Mouse (Mus musculus): Measurements from ENCODE around the gene D430042O09Rik. TPM values are rescaled to one million over a fixed set of nuclear protein-coding genes. Genes with fewer than 3 reads are reported as not detected.

Gene D430042O09Rik
- total and polyA plus RNA-seq, 3 experiments: 1.8 to 4.8 (median 3.4) TPM

DNA sequence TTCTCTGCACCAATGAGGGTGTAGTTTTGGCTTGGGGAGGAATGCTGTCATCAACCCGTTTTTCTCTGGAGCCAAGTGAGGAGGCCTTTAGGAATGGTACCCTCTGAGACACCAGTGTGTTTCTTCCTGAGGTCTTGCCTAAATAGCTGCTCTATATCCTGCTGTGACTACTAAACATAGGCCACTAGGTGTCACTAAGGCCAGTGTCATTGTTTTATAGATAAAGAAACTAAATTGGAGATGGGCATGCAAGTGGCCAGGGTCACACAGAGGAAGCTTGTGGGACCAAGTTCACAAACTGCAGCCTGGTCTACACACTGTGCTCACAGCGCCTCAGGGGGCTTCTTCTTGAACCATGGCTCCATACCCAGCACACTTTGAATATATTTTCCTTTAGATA is 112.5 kb downstream of the D430042O09Rik start:
- Histone ChIP-seq H3K36me3 (replicated peaks in 1 of 2; ENCODE audit: control insufficient read depth in 1 of 2, insufficient read depth in 1 of 2, low read length in 1 of 2) (peaks cover 0 to 8% of the 10 kb centered on the region in 2 experiments), H3K4me2 (ENCODE audit: insufficient read depth, low read depth, poor library complexity, severe bottlenecking) (no peak overlapping the region), H3K9ac (ENCODE audit: insufficient read depth, low read depth) (no peak overlapping the region), H3K4me1 (ENCODE audit: control insufficient read depth in 1 of 2, insufficient read depth in 2 of 2) (no peaks in the 10 kb centered on the region), H3K27ac (ENCODE audit: insufficient read depth, low read depth) (no peak overlapping the region), H3K9me3 (replicated peaks; ENCODE audit: low read length) (no peaks in the 10 kb centered on the region), H3K79me2 (replicated peaks; ENCODE audit: control insufficient read depth, extremely low read depth, insufficient read depth, poor library complexity, severe bottlenecking) (no peaks in the 10 kb centered on the region), H3K27me3 (replicated peaks) (no peaks in the 10 kb centered on the region), H3K4me3 (replicated peaks in 1 of 3; ENCODE audit: low read depth in 2 of 3, low read length in 2 of 3, poor library complexity in 1 of 3) (no peak overlapping the region)
- in situ Hi-C loops (cut with MboI; ENCODE audit: low pct_ligation_motif_present, low pct_unique_long_range_greater_than_20kb, low sequenced_read_pairs) (no loop called here), dilution Hi-C loops (cut with MboI; ENCODE audit: extremely low pct_ligation_motif_present, extremely low pct_unique_long_range_greater_than_20kb, low sequenced_read_pairs) (no loop called here)
- DNase-seq (ENCODE audit: extremely low read depth): peak; percentile 13
- peak; percentile 61 for TF ChIP-seq SMC3 (IDR thresholded peaks at IDR 0.05; ENCODE audit: low read depth, low read length)
- no peak for TF ChIP-seq USF2 (conservative IDR thresholded peaks at IDR 0.05; ENCODE audit: low read depth, low read length)
- peak; percentile 64 for TF ChIP-seq RAD21 (IDR thresholded peaks at IDR 0.05; ENCODE audit: low read depth, low read length)
- TF ChIP-seq CTCF (conservative IDR thresholded peaks at IDR 0.05 in 1 of 2, IDR thresholded peaks at IDR 0.05 in 1 of 2; ENCODE audit: low read depth in 2 of 2, low read length in 2 of 2): peak in 1 of 2 experiments; percentile 65; a peak in 2 of 4 replicates

DNA sequence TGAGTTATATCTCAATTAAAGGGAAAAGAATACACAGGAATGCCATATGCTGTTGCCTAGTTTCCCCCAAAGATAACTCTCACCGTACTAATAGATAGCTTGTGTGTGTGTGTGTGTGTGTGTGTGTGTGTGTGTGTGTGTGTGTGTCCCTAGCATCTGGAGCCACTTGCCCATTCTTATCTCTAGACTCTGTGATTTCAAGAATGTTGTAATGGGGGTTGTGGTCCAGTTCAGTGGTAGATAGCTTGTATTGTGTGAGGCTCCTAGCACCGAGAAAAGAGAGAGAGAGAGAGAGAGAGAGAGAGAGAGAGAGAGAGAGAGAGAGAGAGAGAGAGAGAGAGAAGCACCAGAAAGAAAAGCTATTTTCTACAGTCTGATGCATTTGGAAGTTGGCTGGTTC is 118.7 kb downstream of the D430042O09Rik start:
- Histone ChIP-seq H3K27me3 (replicated peaks) (no peaks in the 10 kb centered on the region), H3K4me1 (ENCODE audit: control insufficient read depth in 1 of 2, insufficient read depth in 2 of 2) (0 out of 4 replicates have a peak, but pooled peaks cover 0 to 3% of the 10 kb centered on the region in 2 experiments), H3K9me3 (replicated peaks; ENCODE audit: low read length) (no peaks in the 10 kb centered on the region), H3K79me2 (replicated peaks; ENCODE audit: control insufficient read depth, extremely low read depth, insufficient read depth, poor library complexity, severe bottlenecking) (no peaks in the 10 kb centered on the region), H3K4me3 (replicated peaks in 1 of 3; ENCODE audit: low read depth in 2 of 3, low read length in 2 of 3, poor library complexity in 1 of 3) (no peak overlapping the region), H3K27ac (ENCODE audit: insufficient read depth, low read depth) (no peak overlapping the region), H3K36me3 (replicated peaks in 1 of 2; ENCODE audit: control insufficient read depth in 1 of 2, insufficient read depth in 1 of 2, low read length in 1 of 2) (peaks cover 0 to 4% of the 10 kb centered on the region in 2 experiments), H3K9ac (ENCODE audit: insufficient read depth, low read depth) (no peak overlapping the region), H3K4me2 (ENCODE audit: insufficient read depth, low read depth, poor library complexity, severe bottlenecking) (no peak overlapping the region)
- dilution Hi-C loops (cut with MboI; ENCODE audit: extremely low pct_ligation_motif_present, extremely low pct_unique_long_range_greater_than_20kb, low sequenced_read_pairs) (no loop called here), in situ Hi-C loops (cut with MboI; ENCODE audit: low pct_ligation_motif_present, low pct_unique_long_range_greater_than_20kb, low sequenced_read_pairs) (no loop called here)
- TF ChIP-seq GABPA (IDR thresholded peaks at IDR 0.05; ENCODE audit: insufficient replicate concordance, low read depth, low read length) (no peak), POLR2A (IDR thresholded peaks at IDR 0.05; ENCODE audit: low read depth, low read length) (no peak), ELF1 (IDR thresholded peaks at IDR 0.05; ENCODE audit: low read depth, low read length) (no peak), NRF1 (IDR thresholded peaks at IDR 0.05; ENCODE audit: low read depth, low read length) (no peak), TBP (conservative IDR thresholded peaks at IDR 0.05; ENCODE audit: low read depth, low read length) (no peak), SMC3 (IDR thresholded peaks at IDR 0.05; ENCODE audit: low read depth, low read length) (no peak), JUN (IDR thresholded peaks at IDR 0.05; ENCODE audit: insufficient read depth, low read depth, low read length) (no peak), PAX5 (IDR thresholded peaks at IDR 0.05; ENCODE audit: low read length) (no peak), MAX (IDR thresholded peaks at IDR 0.05; ENCODE audit: low read length) (no peak), JUND (conservative IDR thresholded peaks at IDR 0.05; ENCODE audit: low read depth, low read length) (no peak), HCFC1 (IDR thresholded peaks at IDR 0.05; ENCODE audit: low read depth, low read length) (no peak), KAT2A (IDR thresholded peaks at IDR 0.05; ENCODE audit: insufficient replicate concordance, low read length) (no peak), E2F4 (IDR thresholded peaks at IDR 0.05; ENCODE audit: insufficient replicate concordance, low read depth, low read length) (no peak), UBTF (IDR thresholded peaks at IDR 0.05; ENCODE audit: low read depth, low read length) (no peak)
- no peak for DNase-seq (ENCODE audit: extremely low read depth)
